Mouse (Mus musculus): ENCODE data around the gene Eipr1. TPM values are rescaled to one million over a fixed set of nuclear protein-coding genes. Genes with fewer than 3 reads are reported as not detected.
"Not testable (repeated sequence)": the region's sequence is repeated elsewhere in the genome, so short reads cannot be mapped to it uniquely, and the experiment has no call there.

The Eipr1 gene
- polyA plus RNA-seq, 1 experiment from 2014 or later: 48.9 TPM

DNA sequence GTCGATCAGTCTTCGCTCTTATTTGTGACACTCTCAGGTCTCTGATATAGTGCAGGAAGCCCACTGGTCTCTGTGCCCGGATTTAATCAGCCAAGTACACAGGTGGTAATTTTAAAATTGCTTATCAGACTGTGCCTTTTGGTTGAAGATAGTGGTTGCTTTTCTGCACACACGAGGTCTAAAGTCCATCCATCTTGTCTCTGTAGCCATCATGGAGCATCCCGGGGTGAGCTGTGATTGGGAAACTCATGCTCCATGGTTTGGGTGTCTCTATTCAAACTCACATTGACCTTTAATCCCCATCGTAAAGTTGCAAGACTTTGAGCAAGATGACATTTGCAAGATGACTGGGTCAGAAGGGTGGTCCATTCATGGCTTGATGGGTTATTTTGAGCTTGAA, 153.9 kb downstream of the Eipr1 start:
- no peak overlapping the region for H3K4me2 ChIP-seq (replicated peaks)
- H3K36me3 ChIP-seq: no peaks in the 10 kb centered on the region
- no peaks in the 10 kb centered on the region for H3K27me3 ChIP-seq
- H3K4me1 ChIP-seq: peaks cover 24% of the 10 kb centered on the region
- no peak for ATAC-seq (ENCODE audit: low FRiP score)
- 88% methylated on average over 6 of the region's 6 CpGs for WGBS
- no peaks in the 10 kb centered on the region for H3K9me3 ChIP-seq (replicated peaks)
- no peak overlapping the region for H3K27ac ChIP-seq
- H3K9ac ChIP-seq: no peak overlapping the region
- no peak overlapping the region for H3K4me3 ChIP-seq

DNA sequence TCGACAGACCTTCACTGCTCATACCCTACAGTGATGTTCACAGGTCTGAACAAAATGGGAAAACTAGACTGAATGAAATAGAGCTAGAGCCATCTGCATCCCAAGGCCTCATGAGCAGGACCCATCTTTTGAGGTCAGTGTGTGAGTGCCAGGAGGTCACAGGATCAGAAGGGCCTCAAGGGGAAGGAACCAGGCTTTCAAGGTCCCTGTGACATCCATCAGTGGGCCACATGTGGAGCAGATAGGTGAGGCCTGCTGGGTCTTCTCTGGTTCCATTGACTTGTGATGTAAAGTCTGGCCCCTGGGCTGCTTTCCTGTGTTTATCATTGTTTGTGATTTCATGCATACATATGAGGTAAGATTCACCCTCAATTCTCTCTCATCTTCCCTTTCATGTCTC, 154.4 kb downstream of the Eipr1 start:
- no peak overlapping the region for H3K9ac ChIP-seq
- H3K27ac ChIP-seq: no peak overlapping the region
- peaks cover 28% of the 10 kb centered on the region for H3K4me1 ChIP-seq
- no peak overlapping the region for H3K4me2 ChIP-seq (replicated peaks)
- no peaks in the 10 kb centered on the region for H3K27me3 ChIP-seq
- 93% methylated on average over 1 of the region's 1 CpGs for WGBS
- H3K9me3 ChIP-seq (replicated peaks): no peaks in the 10 kb centered on the region
- H3K4me3 ChIP-seq: no peak overlapping the region
- ATAC-seq (ENCODE audit: low FRiP score): no peak
- no peaks in the 10 kb centered on the region for H3K36me3 ChIP-seq

DNA sequence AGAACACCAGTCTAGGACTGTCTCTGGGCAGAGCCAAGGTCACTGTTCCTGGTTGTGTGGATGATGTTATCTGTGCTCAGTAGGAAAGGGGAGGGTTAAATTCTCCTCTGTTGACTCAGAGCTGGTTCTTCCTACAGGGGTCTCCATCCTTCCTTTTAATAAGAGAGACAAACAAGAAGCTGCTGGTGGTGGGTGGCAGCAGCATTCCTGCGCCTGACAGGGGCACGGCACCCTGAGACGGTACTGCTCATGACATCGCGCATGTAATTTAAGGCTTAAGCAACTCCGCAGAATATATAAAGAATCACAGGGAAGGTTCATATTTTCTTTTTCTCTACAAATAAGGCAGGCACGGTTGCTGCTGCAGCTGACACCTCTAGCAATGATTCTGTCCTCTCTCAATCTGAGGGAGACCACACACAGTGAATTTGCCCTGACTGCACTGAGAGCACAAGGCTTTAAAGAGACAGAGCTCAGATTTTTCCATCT, 155.2 kb downstream of the Eipr1 start:
- H3K9ac ChIP-seq: peak overlapping the region; percentile 38
- ATAC-seq (ENCODE audit: low FRiP score): peak; percentile 41; the same call in 1 of the 2 replicates
- H3K4me1 ChIP-seq: peaks cover 28% of the 10 kb centered on the region
- H3K9me3 ChIP-seq (replicated peaks): no peaks in the 10 kb centered on the region
- no peak overlapping the region for H3K4me3 ChIP-seq
- peak overlapping the region; percentile 30; the same call in 1 of the 2 replicates for H3K4me2 ChIP-seq (replicated peaks)
- H3K27me3 ChIP-seq: no peaks in the 10 kb centered on the region
- whole genome bisulfite sequencing: 17% methylated on average over 7 of the region's 7 CpGs
- no peaks in the 10 kb centered on the region for H3K36me3 ChIP-seq
- H3K27ac ChIP-seq: peak overlapping the region; percentile 81

DNA sequence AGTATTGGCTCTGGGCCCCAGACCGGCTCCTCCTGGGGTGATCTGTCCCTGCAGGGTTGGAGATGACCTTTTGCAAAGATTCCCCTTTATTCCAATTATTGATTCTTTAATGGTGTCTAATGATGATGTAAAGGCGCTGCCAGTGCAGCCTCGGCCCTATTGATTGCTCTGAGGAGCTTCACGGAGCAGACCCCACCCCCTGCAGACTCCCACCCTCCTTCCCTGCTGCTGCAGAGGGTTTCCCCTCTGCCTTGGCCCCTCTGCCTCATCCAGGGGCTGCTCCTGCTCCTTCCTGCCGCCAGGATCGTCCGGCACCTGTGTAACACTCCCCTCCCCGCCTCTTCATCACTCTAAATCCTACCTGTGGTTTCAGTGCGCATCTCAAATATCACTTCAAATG, 156.2 kb downstream of the Eipr1 start:
- Histone ChIP-seq H3K27ac (peak overlapping the region; percentile 81), H3K4me1 (peaks cover 28% of the 10 kb centered on the region), H3K4me3 (no peak overlapping the region), H3K4me2 (replicated peaks) (no peak overlapping the region), H3K9me3 (replicated peaks) (no peaks in the 10 kb centered on the region), H3K36me3 (no peaks in the 10 kb centered on the region), H3K27me3 (no peaks in the 10 kb centered on the region), H3K9ac (peak overlapping the region; percentile 32; the same call in 1 of the 2 replicates)
- ATAC-seq (ENCODE audit: low FRiP score): peak; percentile 33
- 26% methylated on average over 9 of the region's 9 CpGs for WGBS

DNA sequence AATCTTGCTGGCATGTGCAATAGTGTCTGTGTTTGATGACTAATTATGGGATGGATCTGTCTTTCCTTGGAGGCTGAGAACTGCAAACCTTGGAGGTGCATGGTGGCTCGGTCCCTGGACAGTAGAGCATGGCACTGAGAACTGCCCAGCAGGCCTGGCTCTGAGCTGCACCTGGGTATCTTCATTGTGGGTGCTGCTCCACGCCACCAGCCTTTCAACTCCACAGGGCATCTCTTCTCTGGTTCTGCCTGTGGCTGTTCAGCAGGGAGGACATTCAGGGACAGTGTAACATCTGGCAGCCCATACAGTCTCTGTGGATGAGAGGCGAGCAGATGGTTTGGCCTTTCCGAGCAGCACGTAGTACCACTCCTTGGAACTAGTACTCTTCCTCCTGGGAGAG, 158.2 kb downstream of the Eipr1 start:
- WGBS: 63% methylated on average over 5 of the region's 5 CpGs
- H3K27ac ChIP-seq: no peak overlapping the region
- H3K9ac ChIP-seq: no peak overlapping the region
- ATAC-seq (ENCODE audit: low FRiP score): no peak
- H3K9me3 ChIP-seq (replicated peaks): no peaks in the 10 kb centered on the region
- H3K4me2 ChIP-seq (replicated peaks): no peak overlapping the region
- H3K36me3 ChIP-seq: no peaks in the 10 kb centered on the region
- H3K4me3 ChIP-seq: no peak overlapping the region
- H3K4me1 ChIP-seq: peaks cover 34% of the 10 kb centered on the region
- no peaks in the 10 kb centered on the region for H3K27me3 ChIP-seq

DNA sequence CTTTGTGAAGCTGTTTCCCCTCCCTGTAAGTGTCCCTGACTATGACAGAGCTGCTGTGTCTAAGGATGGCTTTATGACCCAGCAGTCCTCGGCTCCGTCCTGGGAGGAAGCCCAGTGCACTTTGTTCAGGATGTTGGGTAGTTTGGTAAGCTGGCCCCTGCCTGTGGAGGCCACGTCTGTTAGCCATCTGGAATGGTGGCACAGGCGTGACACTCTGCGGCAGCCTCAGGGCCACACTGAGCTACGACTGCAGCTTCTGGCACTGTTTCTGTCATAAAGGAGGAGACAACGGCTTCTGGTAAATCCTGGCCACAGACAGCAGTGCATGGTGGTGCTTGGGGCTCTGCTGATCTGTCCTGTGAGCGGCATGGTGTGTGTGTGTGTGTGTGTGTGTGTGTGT, 159.0 kb downstream of the Eipr1 start:
- ATAC-seq (ENCODE audit: low FRiP score): no peak
- Histone ChIP-seq H3K27ac (0 out of 2 replicates have a peak overlapping the region, but pooled peaks have one; percentile 30), H3K9me3 (replicated peaks) (no peaks in the 10 kb centered on the region), H3K4me3 (no peak overlapping the region), H3K4me1 (peaks cover 34% of the 10 kb centered on the region), H3K27me3 (no peaks in the 10 kb centered on the region), H3K36me3 (no peaks in the 10 kb centered on the region), H3K9ac (no peak overlapping the region), H3K4me2 (replicated peaks) (no peak overlapping the region)
- WGBS: 59% methylated on average over 8 of the region's 8 CpGs

DNA sequence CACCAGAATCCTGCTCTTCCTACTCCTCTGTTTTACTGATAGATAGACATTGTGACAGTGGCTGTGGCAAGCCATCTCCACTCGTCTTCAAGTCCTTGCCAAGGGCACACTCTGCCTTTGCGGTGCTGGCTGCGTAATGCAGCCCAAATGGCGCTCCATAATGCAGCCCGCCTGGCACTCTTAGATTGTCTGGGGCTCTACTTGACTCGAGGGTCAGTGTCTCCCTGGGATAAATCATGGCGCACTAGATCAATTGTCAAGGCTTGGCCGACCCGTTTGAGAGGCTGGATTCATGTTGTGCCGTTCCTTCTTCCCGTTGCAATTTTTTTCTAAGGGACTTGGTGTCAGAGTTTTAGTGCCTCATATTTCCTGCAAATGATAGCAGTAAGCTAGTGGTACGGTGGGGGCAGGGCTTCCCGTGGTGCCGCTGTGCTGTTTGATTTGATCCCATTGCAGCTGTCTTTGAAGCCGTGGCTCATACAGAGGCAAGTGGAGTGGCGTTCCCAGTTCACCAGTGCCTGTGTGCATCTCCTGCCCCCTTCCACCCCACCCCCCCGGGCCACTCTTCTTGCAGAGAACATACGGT, 160.8 kb downstream of the Eipr1 start:
- H3K9me3 ChIP-seq (replicated peaks): no peaks in the 10 kb centered on the region
- H3K27ac ChIP-seq: peak overlapping the region; percentile 57
- H3K9ac ChIP-seq: no peak overlapping the region
- WGBS: 64% methylated on average over 18 of the region's 18 CpGs
- ATAC-seq (ENCODE audit: low FRiP score): no peak; the same call in 1 of the 2 replicates
- no peak overlapping the region for H3K4me3 ChIP-seq
- no peaks in the 10 kb centered on the region for H3K27me3 ChIP-seq
- no peaks in the 10 kb centered on the region for H3K36me3 ChIP-seq
- peaks cover 22% of the 10 kb centered on the region for H3K4me1 ChIP-seq
- no peak overlapping the region for H3K4me2 ChIP-seq (replicated peaks)

DNA sequence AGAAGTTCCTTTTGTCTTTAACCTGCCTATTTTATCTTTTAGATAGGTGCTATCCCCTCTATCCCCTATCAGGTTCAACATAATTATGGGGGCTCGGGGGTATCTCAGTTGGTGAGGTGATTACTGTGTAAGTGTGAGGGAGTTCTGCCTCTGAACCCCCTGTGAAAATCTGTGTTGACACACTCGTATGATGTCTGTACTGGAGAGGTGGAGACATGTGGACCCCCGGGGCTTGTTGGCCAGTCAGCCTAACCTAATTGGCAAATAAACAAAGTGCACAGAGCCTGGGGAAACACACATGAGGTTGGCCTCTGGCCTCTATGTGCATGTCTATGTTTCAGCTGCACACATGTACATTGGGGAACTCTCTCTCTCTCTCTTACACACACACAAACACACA, 161.5 kb downstream of the Eipr1 start:
- no peak overlapping the region for H3K4me3 ChIP-seq
- H3K9ac ChIP-seq: no peak overlapping the region; the same call in 1 of the 2 replicates
- WGBS: 64% methylated on average over 3 of the region's 3 CpGs
- peaks cover 16% of the 10 kb centered on the region for H3K4me1 ChIP-seq
- no peak overlapping the region for H3K4me2 ChIP-seq (replicated peaks)
- H3K36me3 ChIP-seq: no peaks in the 10 kb centered on the region
- H3K9me3 ChIP-seq (replicated peaks): no peaks in the 10 kb centered on the region
- H3K27ac ChIP-seq: peak overlapping the region; percentile 57; the same call in 1 of the 2 replicates
- H3K27me3 ChIP-seq: no peaks in the 10 kb centered on the region
- ATAC-seq (ENCODE audit: low FRiP score): no peak

DNA sequence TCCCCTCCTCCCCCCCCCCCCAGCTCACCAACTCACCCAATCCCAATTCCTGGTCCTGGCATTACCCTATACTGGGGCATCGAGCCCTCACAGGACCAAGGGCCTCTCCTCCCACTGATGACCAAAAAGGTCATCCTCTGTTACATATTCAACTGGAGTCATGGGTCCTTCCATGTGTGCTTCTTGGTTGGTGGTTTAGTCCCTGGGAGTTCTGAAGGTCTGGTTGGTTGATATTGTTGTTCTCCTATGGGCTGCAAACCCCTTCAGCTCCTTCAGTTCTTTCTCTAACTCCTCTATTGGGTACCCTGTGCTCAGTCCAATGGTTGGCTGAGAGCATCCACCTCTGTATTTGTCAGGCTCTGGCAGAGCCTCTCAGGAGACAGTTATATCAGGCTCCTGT, 162.5 kb downstream of the Eipr1 start:
- H3K9ac ChIP-seq; H3K27ac ChIP-seq; H3K36me3 ChIP-seq; H3K9me3 ChIP-seq (replicated peaks); H3K4me2 ChIP-seq (replicated peaks); H3K4me3 ChIP-seq; ATAC-seq (ENCODE audit: low FRiP score); H3K27me3 ChIP-seq: not testable (repeated sequence)
- WGBS: 88% methylated on average over 1 of the region's 1 CpGs
- H3K4me1 ChIP-seq: peaks cover 13% of the 10 kb centered on the region

Other genes with a start within 250 kb of the Eipr1 start
- 0.14 TPM in 1 of 2 replicates, not detected in the other for gene Dcdc2c, start 199.4 kb upstream of the Eipr1 start, polyA plus RNA-seq (2016; fragmentation: Nextera tagmentation; extraction: Ambion mirVana)
- gene Allc, start 169.3 kb upstream of the Eipr1 start, polyA plus RNA-seq (2016; fragmentation: Nextera tagmentation; extraction: Ambion mirVana): not detected in 2 replicates
- 0.35 and 0.60 TPM in 2 replicates for gene Colec11, start 128.4 kb upstream of the Eipr1 start, polyA plus RNA-seq (2016; fragmentation: Nextera tagmentation; extraction: Ambion mirVana)
- gene Rps7, start 115.8 kb upstream of the Eipr1 start, polyA plus RNA-seq (2016; fragmentation: Nextera tagmentation; extraction: Ambion mirVana): 614 and 629 TPM in 2 replicates
- 26.7 and 31.5 TPM in 2 replicates for gene Rnaseh1, start 102.2 kb upstream of the Eipr1 start, polyA plus RNA-seq (2016; fragmentation: Nextera tagmentation; extraction: Ambion mirVana)
- 40.3 and 46.3 TPM in 2 replicates for gene Adi1, start 76.6 kb upstream of the Eipr1 start, polyA plus RNA-seq (2016; fragmentation: Nextera tagmentation; extraction: Ambion mirVana)
- gene Trappc12, start 1.3 kb upstream of the Eipr1 start, polyA plus RNA-seq (2016; fragmentation: Nextera tagmentation; extraction: Ambion mirVana): 42.1 and 43.2 TPM in 2 replicates